Mouse (Mus musculus) heart, postnatal 0 days (tissue): ENCODE measurements at regions not wholly inside any gene's neighbourhood (a gene's known extent, or its start where the extent isn't known, plus 50 kb on each side); places are given as distances from the start of the nearest gene placed in this dataset.

Experiments
- ATAC-seq: fragments of 200-750 bp; cut with Nextera tagmentation; 2 replicates; pipeline ENCODE4 v1.8.0; 2017; ENCODE audit warnings: low read depth, moderate number of reproducible peaks, moderate library complexity; ENCODE audit not compliant: insufficient read depth
- DNase-seq: peaks from one replicate; pipeline ENCODE4 v3.0.0-alpha.2; 2016; ENCODE audit warnings: low spot score
- H3K27ac ChIP-seq: fragments of 300-500 bp; sonication (generic); 2 replicates; pipeline ENCODE4 v1.5.1; 2014; ENCODE audit warnings: low read depth, mild to moderate bottlenecking
- H3K27me3 ChIP-seq: fragments of 300-500 bp; sonication (generic); 2 replicates; pipeline ENCODE4 v1.6.1; 2014; ENCODE audit warnings: low read length, mixed read lengths; ENCODE audit not compliant: control insufficient read depth, insufficient read depth
- H3K36me3 ChIP-seq: fragments of 300-500 bp; sonication (generic); replicated peaks from 2 replicates; pipeline ENCODE4 v1.6.1; 2014; ENCODE audit warnings: low read length, mixed read lengths; ENCODE audit not compliant: control insufficient read depth, insufficient read depth
- H3K4me1 ChIP-seq: fragments of 300-500 bp; sonication (generic); 2 replicates; pipeline ENCODE4 v1.6.1; 2014; ENCODE audit warnings: antibody characterized with exemption; ENCODE audit not compliant: control insufficient read depth, insufficient read depth
- H3K4me2 ChIP-seq: fragments of 300-500 bp; sonication (generic); 2 replicates; pipeline ENCODE4 v1.6.1; 2014; ENCODE audit warnings: low read depth, mild to moderate bottlenecking, low read length, moderate library complexity
- H3K4me3 ChIP-seq: fragments of 300-500 bp; sonication (generic); 2 replicates; pipeline ENCODE4 v1.5.1; 2014; ENCODE audit warnings: low read depth, low read length
- H3K9ac ChIP-seq: fragments of 300-500 bp; sonication (generic); replicated peaks from 2 replicates; pipeline ENCODE4 v1.6.1; 2014; ENCODE audit warnings: low read depth, low read length, mixed read lengths
- H3K9me3 ChIP-seq: fragments of 300-500 bp; sonication (generic); replicated peaks from 2 replicates; pipeline ENCODE4 v1.6.1; 2016; ENCODE audit warnings: low read length; ENCODE audit not compliant: control insufficient read depth
- CTCF ChIP-seq: IDR thresholded peaks from 2 replicates; pipeline ENCODE4 v1.5.1; 2016; ENCODE audit warnings: antibody characterized with exemption, control low read depth, low read depth
- EP300 ChIP-seq: IDR thresholded peaks from 2 replicates; pipeline ENCODE4 v1.6.1; 2016; ENCODE audit warnings: antibody characterized with exemption, low read depth
- WGBS: fragments of 180-500 bp; shearing (Covaris S2); extraction: QIAGEN DNeasy Blood & Tissue Kit; methylation state at CpG from one replicate; pipeline ENCODE4 v1.1.7; 2014; 5-methylcytosine and 5-hydroxymethylcytosine counted together

DNA sequence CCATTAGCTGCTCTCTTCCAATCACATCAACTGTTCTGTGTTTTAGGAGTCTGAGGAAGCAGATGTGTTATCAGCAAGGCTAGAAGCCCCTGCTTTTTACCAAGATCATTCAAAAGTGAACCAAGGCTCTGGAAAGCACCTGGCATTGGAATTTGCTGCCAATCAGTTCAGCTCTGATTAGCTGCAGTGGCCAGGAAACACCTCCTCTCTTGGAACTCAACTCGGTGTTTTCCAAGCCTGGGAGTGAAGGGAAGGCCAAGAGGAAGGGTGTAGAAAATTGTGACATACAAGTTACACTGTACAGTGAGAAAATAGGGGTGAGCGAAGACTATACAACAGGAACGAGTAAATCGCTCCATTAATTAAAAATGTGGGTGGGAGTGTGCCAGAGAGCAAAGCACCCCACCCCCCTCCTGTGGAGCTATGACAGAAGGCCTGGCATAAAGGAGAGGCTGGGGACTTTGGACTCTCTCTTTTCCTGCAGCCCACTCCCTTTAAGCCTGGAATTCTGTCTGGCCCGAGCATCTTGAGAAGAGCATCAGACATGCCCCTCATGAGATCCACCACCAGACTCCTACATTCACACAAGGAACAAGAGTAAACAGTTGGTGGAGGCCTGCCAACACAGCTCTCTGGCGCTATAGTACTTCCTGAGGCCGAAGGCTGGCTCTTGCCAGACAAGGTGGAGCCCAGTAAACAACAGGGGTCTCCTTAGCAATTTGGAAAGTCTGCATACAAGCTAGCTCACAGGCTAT is 124.9 kb upstream of the Slc44a1 start:
- Histone ChIP-seq H3K27me3 (no peaks in the 10 kb centered on the region), H3K4me2 (no peak overlapping the region), H3K4me3 (no peak overlapping the region), H3K27ac (no peak overlapping the region; the same call in 1 of the 2 replicates), H3K4me1 (no peaks in the 10 kb centered on the region), H3K36me3 (no peaks in the 10 kb centered on the region), H3K9ac (no peak overlapping the region), H3K9me3 (no peaks in the 10 kb centered on the region)
- 56% methylated on average over 7 of the region's 7 CpGs for WGBS
- ATAC-seq (peak; percentile 72), DNase-seq (peak; percentile 15)
- TF ChIP-seq CTCF, result no peak
- no peak for TF ChIP-seq EP300

DNA sequence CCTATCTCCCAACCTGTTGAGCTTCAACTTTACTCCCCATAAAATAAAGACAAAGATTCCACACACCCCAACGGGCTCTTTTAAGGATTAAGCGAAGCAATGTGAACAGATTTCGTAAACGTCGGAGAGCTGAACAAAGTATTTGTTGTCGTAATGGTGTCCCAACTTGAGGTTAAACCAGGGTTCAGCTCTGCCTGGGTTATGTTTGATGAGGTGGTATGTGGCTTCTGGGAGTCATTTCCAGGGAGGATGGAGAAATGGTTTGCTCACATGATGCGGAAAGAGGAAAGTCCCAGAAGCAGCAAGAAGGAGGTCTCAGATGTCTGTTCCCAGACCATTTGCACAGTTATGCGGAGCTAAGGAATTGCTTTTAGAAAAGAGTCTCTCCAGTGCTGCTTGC is 126.1 kb upstream of the Slc44a1 start:
- Histone ChIP-seq H3K9ac (no peak overlapping the region), H3K27me3 (no peaks in the 10 kb centered on the region), H3K4me2 (no peak overlapping the region), H3K9me3 (no peaks in the 10 kb centered on the region), H3K4me1 (no peaks in the 10 kb centered on the region), H3K27ac (no peak overlapping the region), H3K4me3 (no peak overlapping the region), H3K36me3 (no peaks in the 10 kb centered on the region)
- 93% methylated on average over 8 of the region's 8 CpGs for WGBS
- ATAC-seq (no peak), DNase-seq (no peak)
- no peak for TF ChIP-seq CTCF
- no peak for TF ChIP-seq EP300

DNA sequence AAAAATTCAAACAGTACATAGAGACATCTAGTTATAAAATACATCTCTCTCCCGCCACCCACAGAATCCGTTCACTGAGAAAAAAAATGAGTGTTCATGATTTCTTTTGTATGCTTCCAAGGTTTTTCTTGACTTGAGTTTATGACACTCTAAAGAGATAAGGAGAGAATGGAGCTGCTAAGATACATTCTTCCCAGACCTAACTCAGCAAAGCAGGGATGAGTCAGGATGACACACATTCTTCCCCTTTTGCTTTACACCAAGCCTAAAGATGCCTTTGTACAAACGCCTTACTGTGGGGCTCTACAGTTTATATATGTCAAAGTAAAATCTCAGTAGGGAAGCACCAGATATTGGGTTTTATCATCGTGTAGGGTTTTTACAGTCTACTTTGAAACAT is 133.1 kb upstream of the Slc44a1 start:
- DNase-seq, result no peak
- H3K9ac ChIP-seq, result no peak overlapping the region
- H3K27me3 ChIP-seq, result no peaks in the 10 kb centered on the region
- WGBS, result 65% methylated on average over 4 of the region's 4 CpGs
- ATAC-seq, result no peak
- no peaks in the 10 kb centered on the region for H3K9me3 ChIP-seq
- no peak overlapping the region for H3K4me2 ChIP-seq
- TF ChIP-seq CTCF, result no peak
- no peak for TF ChIP-seq EP300
- no peak overlapping the region for H3K27ac ChIP-seq
- no peak overlapping the region for H3K4me3 ChIP-seq
- peaks cover 5% of the 10 kb centered on the region; the same call in 1 of the 2 replicates for H3K4me1 ChIP-seq
- H3K36me3 ChIP-seq, result no peaks in the 10 kb centered on the region

DNA sequence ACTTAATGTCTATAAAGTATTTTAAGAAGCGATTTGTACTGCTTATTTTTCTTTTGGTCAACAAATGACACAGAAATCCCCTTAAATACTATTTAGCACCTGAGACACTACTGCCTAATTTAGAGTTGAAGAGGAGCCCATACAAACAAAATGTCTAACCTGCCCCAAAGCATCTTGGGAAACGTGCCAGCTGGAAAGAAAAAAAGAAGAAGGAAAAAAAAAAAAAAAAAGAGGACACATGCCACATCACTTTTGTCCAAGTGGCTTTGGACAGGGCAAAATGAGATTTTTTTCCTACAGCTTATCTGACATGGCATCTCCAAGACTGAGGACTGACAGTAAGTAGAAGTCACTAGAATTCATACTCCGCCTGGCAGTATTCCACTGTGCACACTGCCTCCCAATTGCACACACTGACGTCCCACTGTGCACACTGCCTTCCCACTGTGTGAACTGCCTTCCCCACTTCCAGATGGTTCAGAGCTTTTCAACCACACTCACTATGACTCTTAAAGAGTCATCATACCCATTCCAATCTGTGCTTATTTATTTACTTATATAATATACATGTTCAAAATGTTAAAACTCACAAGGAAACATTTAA is 135.3 kb upstream of the Slc44a1 start:
- Histone ChIP-seq H3K9me3 (no peaks in the 10 kb centered on the region), H3K9ac (no peak overlapping the region), H3K27ac (no peak overlapping the region), H3K4me1 (peaks cover 5% of the 10 kb centered on the region; the same call in 1 of the 2 replicates), H3K4me2 (no peak overlapping the region), H3K4me3 (no peak overlapping the region), H3K27me3 (no peaks in the 10 kb centered on the region), H3K36me3 (no peaks in the 10 kb centered on the region)
- DNase-seq, result no peak
- WGBS, result 85% methylated on average over 4 of the region's 4 CpGs
- ATAC-seq, result no peak
- TF ChIP-seq EP300 (no peak), CTCF (no peak)

DNA sequence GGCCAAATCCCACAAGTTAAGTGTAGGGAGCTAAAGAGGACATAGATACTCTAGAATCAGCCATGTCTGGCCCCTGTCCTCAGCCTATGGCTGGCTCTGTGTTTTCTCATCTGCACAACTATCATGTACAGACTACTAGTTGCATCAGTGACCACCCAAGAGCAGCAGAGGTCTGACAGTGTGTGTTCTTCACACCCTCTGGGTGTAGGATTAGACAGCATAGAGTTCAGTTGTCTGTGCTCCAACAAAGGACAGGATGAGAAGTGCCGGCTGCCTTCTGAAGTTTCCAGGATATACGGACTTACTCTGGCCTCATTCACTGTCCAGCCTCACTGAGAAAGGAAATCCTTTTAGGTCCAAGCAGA is 135.9 kb upstream of the Slc44a1 start:
- Histone ChIP-seq H3K4me2 (no peak overlapping the region), H3K9me3 (no peaks in the 10 kb centered on the region), H3K27ac (no peak overlapping the region), H3K27me3 (no peaks in the 10 kb centered on the region), H3K36me3 (no peaks in the 10 kb centered on the region), H3K9ac (no peak overlapping the region), H3K4me3 (no peak overlapping the region), H3K4me1 (peaks cover 5% of the 10 kb centered on the region; the same call in 1 of the 2 replicates)
- WGBS, result 37% methylated on average over 2 of the region's 2 CpGs
- TF ChIP-seq EP300, result no peak
- TF ChIP-seq CTCF, result no peak
- DNase-seq (peak; percentile 27), ATAC-seq (peak; percentile 72)
